In genomic region chr7:30440697-30441096, GRCm38 (mm10) we compare ENCODE assay signal across 9 mouse cellular contexts. TPM values are rescaled to one million over a fixed set of nuclear protein-coding genes. Genes with fewer than 3 reads are reported as not detected.
A peak's percentile ranks its signal among the peaks of the same experiment; 100 is the strongest.
DNase-seq lines count a peak whose midpoint lies in the region; ATAC-seq and TF ChIP-seq lines count a peak whose summit lies in the region.
"Had no signal": no experiment of that assay in that cellular context is flagged by ENCODE, and none has a peak within 500 bp of the region (broad histone marks: within the 10 kb centered on the region; RNA-seq: fewer than 3 reads in every experiment).

No protein-coding gene starts in this region.

- peak; percentile 64 for DNase-seq in embryo, embryonic 10 days (ENCODE audit: low spot score)
- DNase-seq in embryo, embryonic 9.5 days (ENCODE audit: extremely low spot score) = no peak
- DNase-seq in midbrain, embryonic 10.5 days (ENCODE audit: low spot score) = peak; percentile 62
- peak; percentile 80 for DNase-seq in induced T-regulatory cell, adult 2 months (ENCODE audit: low read depth)
- peak; percentile 32 to 56 for DNase-seq in lung, postnatal 4 days
- peak; percentile 79 for DNase-seq in testis, postnatal 10 days (ENCODE audit: low spot score)

- no peak for TF ChIP-seq POLR2A in bone marrow macrophage, adult 2 months (IDR thresholded peaks at IDR 0.05; ENCODE audit: borderline replicate concordance, low read depth, low read length)

- no peaks in the 10 kb centered on the region for H3K9me3 ChIP-seq in midbrain, embryonic 10.5 days (replicated peaks)
- no peaks in the 10 kb centered on the region for H3K9me3 ChIP-seq in midbrain, embryonic 13.5 days
- H3K9me3 ChIP-seq: heart, embryonic 13.5 days had no signal

- peak; percentile 61 for TF ChIP-seq CTCF in bone marrow macrophage, adult 2 months (IDR thresholded peaks at IDR 0.05; ENCODE audit: low read depth, low read length)

- H3K36me3 ChIP-seq in midbrain, embryonic 10.5 days = peaks cover 69% of the 10 kb centered on the region
- H3K36me3 ChIP-seq in midbrain, embryonic 13.5 days = peaks cover 70% of the 10 kb centered on the region

- H3K9ac ChIP-seq in midbrain, embryonic 13.5 days (replicated peaks) = no peak overlapping the region
- H3K9ac ChIP-seq: heart, embryonic 13.5 days had no signal

- H3K4me3 ChIP-seq in midbrain, embryonic 10.5 days = no peak overlapping the region
- no peak overlapping the region for H3K4me3 ChIP-seq in midbrain, embryonic 13.5 days (replicated peaks)
- H3K4me3 ChIP-seq in bone marrow macrophage, adult 2 months (ENCODE audit: insufficient read depth, low read length) = no peak overlapping the region
- H3K4me3 ChIP-seq: heart, embryonic 13.5 days had no signal

- ATAC-seq in midbrain, embryonic 13.5 days = no peak

- WGBS in midbrain, embryonic 10.5 days = 24% methylated on average over 4 of the region's 5 CpGs
- WGBS in midbrain, embryonic 13.5 days = 31% methylated on average over 4 of the region's 5 CpGs

- peaks cover 35% of the 10 kb centered on the region for H3K4me1 ChIP-seq in midbrain, embryonic 10.5 days
- peaks cover 33% of the 10 kb centered on the region for H3K4me1 ChIP-seq in midbrain, embryonic 13.5 days (replicated peaks)
- peaks cover 2% of the 10 kb centered on the region; the same call in 1 of the 2 replicates for H3K4me1 ChIP-seq in bone marrow macrophage, adult 2 months (ENCODE audit: control insufficient read depth, insufficient read depth, low read length)

- peaks cover 66% of the 10 kb centered on the region for H3K27me3 ChIP-seq in midbrain, embryonic 10.5 days (ENCODE audit: low read depth, poor library complexity, severe bottlenecking)
- H3K27me3 ChIP-seq in midbrain, embryonic 13.5 days = no peaks in the 10 kb centered on the region

- H3K27ac ChIP-seq in midbrain, embryonic 10.5 days (replicated peaks) = no peak overlapping the region
- H3K27ac ChIP-seq in midbrain, embryonic 13.5 days = no peak overlapping the region
- H3K27ac ChIP-seq in bone marrow macrophage, adult 2 months (ENCODE audit: insufficient read depth, low read depth, low read length) = no peak overlapping the region
- H3K27ac ChIP-seq: heart, embryonic 13.5 days had no signal

- H3K4me2 ChIP-seq in midbrain, embryonic 13.5 days (replicated peaks) = no peak overlapping the region
- H3K4me2 ChIP-seq: heart, embryonic 13.5 days had no signal

RNA-seq across cellular contexts. Expression of gene Aplp1, which starts 4.6 kb away (rescaled TPM):
- 69.6 and 124 TPM in 2 replicates for polyA plus RNA-seq in midbrain, embryonic 10.5 days (2016; fragmentation: Nextera tagmentation; extraction: Ambion mirVana)
- polyA plus RNA-seq in midbrain, embryonic 13.5 days (2015; fragmentation: Nextera tagmentation; extraction: Ambion mirVana) = 521 and 559 TPM in 2 replicates
- 2.0 and 2.3 TPM in 2 replicates for polyA plus RNA-seq in bone marrow macrophage, adult 2 months (2012; ENCODE audit: insufficient read depth, insufficient read length, missing spikeins)

RNA-seq across cellular contexts. Expression of gene Kirrel2, which starts 16.8 kb away (rescaled TPM):
- 1.7 and 1.9 TPM in 2 replicates for polyA plus RNA-seq in midbrain, embryonic 10.5 days (2016; fragmentation: Nextera tagmentation; extraction: Ambion mirVana)
- 3.1 and 3.6 TPM in 2 replicates for polyA plus RNA-seq in midbrain, embryonic 13.5 days (2015; fragmentation: Nextera tagmentation; extraction: Ambion mirVana)
- not detected in 2 replicates for polyA plus RNA-seq in bone marrow macrophage, adult 2 months (2012; ENCODE audit: insufficient read depth, insufficient read length, missing spikeins)

RNA-seq across cellular contexts. Expression of gene Nphs1, which starts 17.4 kb away (rescaled TPM):
- polyA plus RNA-seq in midbrain, embryonic 10.5 days (2016; fragmentation: Nextera tagmentation; extraction: Ambion mirVana) = 0.16 and 0.23 TPM in 2 replicates
- 0.78 and 0.94 TPM in 2 replicates for polyA plus RNA-seq in midbrain, embryonic 13.5 days (2015; fragmentation: Nextera tagmentation; extraction: Ambion mirVana)
- not detected in 2 replicates for polyA plus RNA-seq in bone marrow macrophage, adult 2 months (2012; ENCODE audit: insufficient read depth, insufficient read length, missing spikeins)

RNA-seq across cellular contexts. Expression of gene Nfkbid, which starts 19.2 kb away (rescaled TPM):
- polyA plus RNA-seq in midbrain, embryonic 10.5 days (2016; fragmentation: Nextera tagmentation; extraction: Ambion mirVana) = 1.4 and 1.5 TPM in 2 replicates
- 1.2 and 1.3 TPM in 2 replicates for polyA plus RNA-seq in midbrain, embryonic 13.5 days (2015; fragmentation: Nextera tagmentation; extraction: Ambion mirVana)
- polyA plus RNA-seq in bone marrow macrophage, adult 2 months (2012; ENCODE audit: insufficient read depth, insufficient read length, missing spikeins) = 18.6 and 22.4 TPM in 2 replicates

RNA-seq across cellular contexts. Expression of gene Hcst, which starts 21.0 kb away (rescaled TPM):
- 0.35 TPM in 1 of 2 replicates, not detected in the other for polyA plus RNA-seq in midbrain, embryonic 10.5 days (2016; fragmentation: Nextera tagmentation; extraction: Ambion mirVana)
- polyA plus RNA-seq in midbrain, embryonic 13.5 days (2015; fragmentation: Nextera tagmentation; extraction: Ambion mirVana) = 0.54 TPM in 1 of 2 replicates, not detected in the other
- polyA plus RNA-seq in bone marrow macrophage, adult 2 months (2012; ENCODE audit: insufficient read depth, insufficient read length, missing spikeins) = 53.0 and 56.7 TPM in 2 replicates

Comparison
In these comparisons a context has a peak if more than half of its experiments do, and no peak if none do; other contexts are left out.
1. RNA of gene Aplp1, which starts 4.6 kb away (polyA plus RNA-seq): 521 to 559 TPM in midbrain, embryonic 13.5 days and 69.6 to 124 TPM in midbrain, embryonic 10.5 days; 2.0 to 2.3 TPM in bone marrow macrophage, adult 2 months; every median in the first group is over 10 times any median in the second.